Mouse (Mus musculus): ENCODE results near the gene Lpp. TPM values are rescaled to one million over a fixed set of nuclear protein-coding genes. Genes with fewer than 3 reads are reported as not detected.

Gene Lpp
- polyA plus RNA-seq, 1 experiment from 2014 or later: 12.2 TPM

DNA sequence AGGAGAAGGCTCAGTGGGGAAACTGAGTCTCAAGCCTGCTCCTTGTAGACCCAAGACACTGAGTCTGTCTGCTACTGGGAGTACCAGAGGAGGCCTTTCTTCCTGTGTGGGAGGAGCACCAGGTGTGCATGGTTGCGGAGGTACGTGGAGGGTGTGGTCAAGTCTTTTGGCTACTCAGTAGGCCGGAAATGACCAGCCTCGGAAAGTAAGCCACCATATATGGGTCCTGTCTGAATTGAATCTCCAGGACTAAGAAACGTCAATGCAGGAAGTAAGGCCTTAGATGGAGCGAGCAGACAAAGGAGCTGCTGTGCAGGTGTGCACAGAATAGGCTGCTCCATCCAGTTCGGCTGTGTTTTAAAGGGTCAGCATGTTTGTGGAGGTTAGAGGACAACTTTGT lies 3.2 kb downstream of the Lpp start:
- Histone ChIP-seq H3K4me2 (ENCODE audit: low read length) (no peak overlapping the region), H3K9me3 (ENCODE audit: control insufficient read depth, low read length) (no peaks in the 10 kb centered on the region), H3K4me1 (replicated peaks; ENCODE audit: control insufficient read depth, insufficient read depth, low read length) (peaks cover 17% of the 10 kb centered on the region), H3K9ac (replicated peaks; ENCODE audit: low read depth, low read length) (no peak overlapping the region), H3K4me3 (replicated peaks; ENCODE audit: low read length) (no peak overlapping the region), H3K27ac (ENCODE audit: low read length) (no peak overlapping the region), H3K36me3 (ENCODE audit: control insufficient read depth, insufficient read depth) (no peaks in the 10 kb centered on the region), H3K27me3 (replicated peaks; ENCODE audit: control insufficient read depth, insufficient read depth, low read length) (no peaks in the 10 kb centered on the region)
- no peak for ATAC-seq
- 94% methylated on average over 7 of the region's 7 CpGs for WGBS

DNA sequence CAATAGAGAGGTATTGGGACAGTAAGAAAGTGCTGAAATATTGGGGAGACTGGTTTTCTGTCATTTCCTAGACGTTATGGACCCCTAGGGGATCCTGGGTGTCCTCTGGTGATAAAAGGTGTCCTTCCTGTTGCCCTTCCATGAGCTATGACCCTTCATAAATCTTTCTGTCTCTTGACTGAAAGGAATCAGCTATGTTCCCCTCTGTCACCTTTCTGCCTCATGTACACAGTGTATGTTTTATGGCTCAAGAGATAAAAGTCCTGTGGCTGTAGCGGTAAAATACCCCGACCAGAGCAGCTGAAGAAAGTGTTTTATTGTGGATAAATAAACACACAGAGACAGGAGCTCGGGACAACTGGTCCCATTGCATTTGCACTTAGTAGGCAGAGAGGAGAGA lies 5.2 kb downstream of the Lpp start:
- Histone ChIP-seq H3K4me3 (replicated peaks; ENCODE audit: low read length) (no peak overlapping the region), H3K9ac (replicated peaks; ENCODE audit: low read depth, low read length) (no peak overlapping the region), H3K27ac (ENCODE audit: low read length) (no peak overlapping the region), H3K27me3 (replicated peaks; ENCODE audit: control insufficient read depth, insufficient read depth, low read length) (no peaks in the 10 kb centered on the region), H3K4me2 (ENCODE audit: low read length) (no peak overlapping the region), H3K9me3 (ENCODE audit: control insufficient read depth, low read length) (no peaks in the 10 kb centered on the region), H3K4me1 (replicated peaks; ENCODE audit: control insufficient read depth, insufficient read depth, low read length) (peaks cover 14% of the 10 kb centered on the region), H3K36me3 (ENCODE audit: control insufficient read depth, insufficient read depth) (no peaks in the 10 kb centered on the region)
- no peak for ATAC-seq
- 82% methylated on average over 4 of the region's 4 CpGs for WGBS

DNA sequence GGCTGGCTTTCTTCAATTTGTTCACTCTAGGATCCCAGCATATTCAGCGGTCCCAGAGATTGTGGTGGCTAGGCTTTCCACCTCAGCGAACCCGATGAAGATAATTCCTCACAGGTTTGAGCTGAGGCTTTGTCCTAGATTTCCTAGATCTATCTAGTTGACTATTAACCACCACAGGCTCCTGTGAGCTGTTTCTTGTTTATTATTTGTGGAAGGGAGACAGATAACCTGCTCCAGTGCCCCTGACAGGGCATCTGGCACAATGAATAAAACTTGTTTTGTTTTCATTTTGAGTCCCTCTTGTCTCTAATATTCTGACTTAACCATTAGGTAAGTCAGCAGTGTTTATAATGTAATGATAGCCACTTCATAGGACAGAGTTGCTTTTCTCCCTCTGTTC lies 5.6 kb downstream of the Lpp start:
- no peaks in the 10 kb centered on the region for H3K27me3 ChIP-seq (replicated peaks; ENCODE audit: control insufficient read depth, insufficient read depth, low read length)
- H3K4me3 ChIP-seq (replicated peaks; ENCODE audit: low read length): no peak overlapping the region
- H3K4me1 ChIP-seq (replicated peaks; ENCODE audit: control insufficient read depth, insufficient read depth, low read length): peaks cover 13% of the 10 kb centered on the region
- no peak overlapping the region for H3K9ac ChIP-seq (replicated peaks; ENCODE audit: low read depth, low read length)
- no peaks in the 10 kb centered on the region for H3K9me3 ChIP-seq (ENCODE audit: control insufficient read depth, low read length)
- WGBS: 89% methylated on average over 3 of the region's 3 CpGs
- no peak overlapping the region for H3K27ac ChIP-seq (ENCODE audit: low read length)
- no peak overlapping the region for H3K4me2 ChIP-seq (ENCODE audit: low read length)
- no peak for ATAC-seq
- H3K36me3 ChIP-seq (ENCODE audit: control insufficient read depth, insufficient read depth): no peaks in the 10 kb centered on the region

DNA sequence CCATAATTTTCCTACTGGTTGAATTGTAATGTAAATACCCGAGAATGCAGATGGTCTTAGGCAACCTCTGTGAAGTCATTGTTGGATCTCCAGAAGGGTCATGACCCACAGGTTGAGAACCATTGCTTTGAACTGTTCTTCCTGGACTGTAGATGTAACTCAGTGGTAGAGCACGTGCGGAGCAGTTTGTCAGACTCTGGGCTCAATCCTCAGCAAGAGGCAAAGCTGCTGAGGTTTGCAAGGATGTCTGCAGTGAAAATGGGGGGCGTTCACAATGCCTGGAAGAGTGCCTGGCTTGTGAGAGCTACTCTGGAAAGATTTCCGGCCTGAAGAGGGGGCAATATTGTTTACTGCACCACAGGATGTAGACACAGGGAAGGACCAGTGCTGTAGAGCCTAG lies 6.2 kb downstream of the Lpp start:
- no peaks in the 10 kb centered on the region for H3K36me3 ChIP-seq (ENCODE audit: control insufficient read depth, insufficient read depth)
- H3K9ac ChIP-seq (replicated peaks; ENCODE audit: low read depth, low read length): no peak overlapping the region
- no peaks in the 10 kb centered on the region for H3K27me3 ChIP-seq (replicated peaks; ENCODE audit: control insufficient read depth, insufficient read depth, low read length)
- no peaks in the 10 kb centered on the region for H3K9me3 ChIP-seq (ENCODE audit: control insufficient read depth, low read length)
- no peak for ATAC-seq
- H3K4me3 ChIP-seq (replicated peaks; ENCODE audit: low read length): no peak overlapping the region
- H3K27ac ChIP-seq (ENCODE audit: low read length): no peak overlapping the region
- WGBS: 77% methylated on average over 5 of the region's 5 CpGs
- peaks cover 7% of the 10 kb centered on the region for H3K4me1 ChIP-seq (replicated peaks; ENCODE audit: control insufficient read depth, insufficient read depth, low read length)
- H3K4me2 ChIP-seq (ENCODE audit: low read length): no peak overlapping the region

DNA sequence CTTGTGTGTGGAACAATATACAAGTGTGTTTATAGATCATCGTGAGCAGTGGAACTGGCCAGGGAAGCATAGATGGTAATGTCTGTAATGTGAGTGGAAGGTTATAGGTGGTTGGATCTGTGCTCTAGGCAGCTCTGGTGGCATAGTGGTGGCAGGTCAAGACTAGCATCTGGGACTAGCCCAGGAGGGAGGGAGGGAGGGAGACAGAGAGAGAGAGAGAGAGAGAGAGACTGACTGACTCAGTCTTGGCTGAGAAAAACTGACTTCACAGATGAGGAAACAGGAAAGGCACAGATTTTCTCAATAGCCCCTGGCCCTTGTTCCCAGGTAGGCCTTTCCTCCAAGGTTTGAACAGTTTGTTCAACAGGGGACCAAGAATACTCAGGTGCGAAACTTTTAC lies 7.5 kb downstream of the Lpp start:
- ATAC-seq: no peak
- Histone ChIP-seq H3K4me3 (replicated peaks; ENCODE audit: low read length) (no peak overlapping the region), H3K9ac (replicated peaks; ENCODE audit: low read depth, low read length) (no peak overlapping the region), H3K27me3 (replicated peaks; ENCODE audit: control insufficient read depth, insufficient read depth, low read length) (no peaks in the 10 kb centered on the region), H3K36me3 (ENCODE audit: control insufficient read depth, insufficient read depth) (no peaks in the 10 kb centered on the region), H3K9me3 (ENCODE audit: control insufficient read depth, low read length) (no peaks in the 10 kb centered on the region), H3K4me2 (ENCODE audit: low read length) (no peak overlapping the region), H3K4me1 (replicated peaks; ENCODE audit: control insufficient read depth, insufficient read depth, low read length) (no peaks in the 10 kb centered on the region), H3K27ac (ENCODE audit: low read length) (no peak overlapping the region)
- 88% methylated on average over 2 of the region's 2 CpGs for WGBS

DNA sequence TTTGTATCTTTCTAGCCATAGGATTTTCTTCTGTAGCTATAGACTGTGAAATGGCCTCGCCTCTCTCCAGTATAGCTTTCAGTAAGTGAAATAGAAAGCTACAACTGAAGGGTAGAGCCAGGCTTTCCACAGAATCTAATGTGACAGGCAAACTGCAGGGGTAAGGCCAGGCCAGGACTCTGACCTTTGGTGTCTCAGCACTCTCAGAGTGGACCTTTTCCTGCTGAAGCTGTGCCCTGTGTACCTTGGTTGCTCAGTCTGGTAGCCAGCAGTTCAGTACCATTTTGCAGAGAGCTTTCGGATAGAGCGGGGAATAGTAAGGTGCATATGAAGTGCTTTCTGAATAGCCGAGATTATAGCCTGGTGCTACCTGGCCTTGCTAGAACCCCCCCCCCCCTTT lies 9.5 kb downstream of the Lpp start:
- H3K36me3 ChIP-seq (ENCODE audit: control insufficient read depth, insufficient read depth): no peaks in the 10 kb centered on the region
- H3K4me2 ChIP-seq (ENCODE audit: low read length): no peak overlapping the region
- H3K9me3 ChIP-seq (ENCODE audit: control insufficient read depth, low read length): 0 out of 2 replicates have a peak, but pooled peaks cover 2% of the 10 kb centered on the region
- no peak overlapping the region for H3K4me3 ChIP-seq (replicated peaks; ENCODE audit: low read length)
- H3K9ac ChIP-seq (replicated peaks; ENCODE audit: low read depth, low read length): no peak overlapping the region
- WGBS: 95% methylated on average over 4 of the region's 4 CpGs
- no peaks in the 10 kb centered on the region for H3K4me1 ChIP-seq (replicated peaks; ENCODE audit: control insufficient read depth, insufficient read depth, low read length)
- H3K27ac ChIP-seq (ENCODE audit: low read length): no peak overlapping the region
- H3K27me3 ChIP-seq (replicated peaks; ENCODE audit: control insufficient read depth, insufficient read depth, low read length): no peaks in the 10 kb centered on the region
- ATAC-seq: no peak

DNA sequence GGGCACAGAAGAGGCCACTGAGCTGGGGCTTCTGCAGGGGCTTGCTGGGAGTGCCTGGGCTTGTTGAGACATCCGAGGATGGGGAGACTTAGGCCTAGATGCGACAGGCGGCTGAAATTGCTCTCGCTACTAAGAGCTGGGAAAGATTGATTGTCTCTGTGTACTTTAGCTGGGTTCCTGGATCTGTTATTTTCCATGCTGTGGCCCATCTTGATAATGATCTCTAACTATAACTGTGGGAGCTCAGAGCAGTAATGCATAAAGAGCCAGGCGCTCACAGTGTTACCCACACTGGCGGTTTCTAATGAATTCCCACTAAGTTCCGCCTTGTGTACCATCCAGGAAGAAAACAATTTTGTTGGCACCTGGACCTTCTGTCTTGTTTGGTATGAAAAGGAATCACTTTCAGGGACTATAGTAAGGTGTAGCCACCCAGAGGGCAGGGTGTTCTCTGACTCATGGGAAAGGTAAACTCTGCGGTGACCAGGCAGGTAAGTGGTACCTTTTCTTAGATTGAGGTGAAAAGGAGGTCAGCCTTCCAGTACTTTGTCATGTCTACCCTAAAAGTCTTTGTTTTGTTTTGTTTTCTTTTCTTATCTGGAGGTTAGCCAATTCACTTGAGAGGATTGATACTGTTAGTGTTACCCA lies 10.6 kb downstream of the Lpp start:
- H3K27me3 ChIP-seq (replicated peaks; ENCODE audit: control insufficient read depth, insufficient read depth, low read length): no peaks in the 10 kb centered on the region
- no peak overlapping the region for H3K4me3 ChIP-seq (replicated peaks; ENCODE audit: low read length)
- no peak overlapping the region for H3K9ac ChIP-seq (replicated peaks; ENCODE audit: low read depth, low read length)
- H3K9me3 ChIP-seq (ENCODE audit: control insufficient read depth, low read length): 0 out of 2 replicates have a peak, but pooled peaks cover 2% of the 10 kb centered on the region
- no peaks in the 10 kb centered on the region for H3K4me1 ChIP-seq (replicated peaks; ENCODE audit: control insufficient read depth, insufficient read depth, low read length)
- no peaks in the 10 kb centered on the region for H3K36me3 ChIP-seq (ENCODE audit: control insufficient read depth, insufficient read depth)
- H3K4me2 ChIP-seq (ENCODE audit: low read length): no peak overlapping the region
- H3K27ac ChIP-seq (ENCODE audit: low read length): no peak overlapping the region
- no peak for ATAC-seq
- 94% methylated on average over 8 of the region's 8 CpGs for WGBS

DNA sequence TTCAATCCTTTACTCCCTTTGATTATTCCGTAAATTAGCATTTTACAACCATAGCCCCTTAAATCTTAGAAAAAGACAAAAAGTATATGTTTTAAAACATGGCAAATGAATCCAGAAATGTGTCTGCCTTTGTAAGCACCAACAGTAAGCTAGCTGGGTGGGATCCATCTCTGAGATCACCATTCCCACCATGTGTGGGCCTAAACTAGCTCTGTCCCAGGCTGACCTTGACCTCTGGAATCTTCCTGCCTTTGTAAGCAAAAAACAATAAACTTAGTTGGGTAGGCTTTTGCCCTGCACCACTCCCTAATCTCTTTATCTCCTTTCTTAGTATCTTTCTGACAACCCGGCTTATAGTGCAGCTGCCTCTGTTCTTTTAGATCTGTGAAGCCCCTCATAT lies 13.2 kb downstream of the Lpp start:
- Histone ChIP-seq H3K4me2 (ENCODE audit: low read length) (no peak overlapping the region), H3K27ac (ENCODE audit: low read length) (no peak overlapping the region), H3K36me3 (ENCODE audit: control insufficient read depth, insufficient read depth) (no peaks in the 10 kb centered on the region), H3K9ac (replicated peaks; ENCODE audit: low read depth, low read length) (no peak overlapping the region), H3K4me1 (replicated peaks; ENCODE audit: control insufficient read depth, insufficient read depth, low read length) (no peaks in the 10 kb centered on the region), H3K9me3 (ENCODE audit: control insufficient read depth, low read length) (0 out of 2 replicates have a peak, but pooled peaks cover 2% of the 10 kb centered on the region), H3K27me3 (replicated peaks; ENCODE audit: control insufficient read depth, insufficient read depth, low read length) (no peaks in the 10 kb centered on the region), H3K4me3 (replicated peaks; ENCODE audit: low read length) (no peak overlapping the region)
- ATAC-seq: no peak
- WGBS: 96% methylated on average over 2 of the region's 2 CpGs

DNA sequence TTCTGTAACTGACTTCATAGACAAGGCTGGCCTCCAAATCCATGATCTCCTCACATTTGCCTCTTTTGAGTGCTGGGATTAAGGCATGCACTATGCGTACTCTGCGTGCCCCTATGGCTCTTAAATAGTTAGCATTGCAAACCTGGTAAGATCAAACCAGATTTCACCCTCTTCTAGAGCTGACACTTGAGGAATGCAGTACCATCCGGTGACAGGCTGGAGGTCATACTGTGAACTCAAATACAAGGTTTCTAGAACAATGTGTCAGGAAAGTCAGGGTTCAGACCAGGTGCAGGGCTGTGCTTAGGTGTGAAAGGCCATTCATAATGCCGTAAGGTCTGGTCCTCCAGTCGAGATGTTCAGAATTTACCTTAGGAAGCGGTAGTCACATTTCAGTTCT lies 18.0 kb downstream of the Lpp start:
- H3K9ac ChIP-seq (replicated peaks; ENCODE audit: low read depth, low read length): no peak overlapping the region
- H3K27ac ChIP-seq (ENCODE audit: low read length): no peak overlapping the region
- ATAC-seq: no peak
- H3K9me3 ChIP-seq (ENCODE audit: control insufficient read depth, low read length): 0 out of 2 replicates have a peak, but pooled peaks cover 2% of the 10 kb centered on the region
- H3K4me2 ChIP-seq (ENCODE audit: low read length): no peak overlapping the region
- H3K27me3 ChIP-seq (replicated peaks; ENCODE audit: control insufficient read depth, insufficient read depth, low read length): no peaks in the 10 kb centered on the region
- no peak overlapping the region for H3K4me3 ChIP-seq (replicated peaks; ENCODE audit: low read length)
- H3K4me1 ChIP-seq (replicated peaks; ENCODE audit: control insufficient read depth, insufficient read depth, low read length): no peaks in the 10 kb centered on the region
- WGBS: 93% methylated on average over 6 of the region's 6 CpGs
- no peaks in the 10 kb centered on the region for H3K36me3 ChIP-seq (ENCODE audit: control insufficient read depth, insufficient read depth)

DNA sequence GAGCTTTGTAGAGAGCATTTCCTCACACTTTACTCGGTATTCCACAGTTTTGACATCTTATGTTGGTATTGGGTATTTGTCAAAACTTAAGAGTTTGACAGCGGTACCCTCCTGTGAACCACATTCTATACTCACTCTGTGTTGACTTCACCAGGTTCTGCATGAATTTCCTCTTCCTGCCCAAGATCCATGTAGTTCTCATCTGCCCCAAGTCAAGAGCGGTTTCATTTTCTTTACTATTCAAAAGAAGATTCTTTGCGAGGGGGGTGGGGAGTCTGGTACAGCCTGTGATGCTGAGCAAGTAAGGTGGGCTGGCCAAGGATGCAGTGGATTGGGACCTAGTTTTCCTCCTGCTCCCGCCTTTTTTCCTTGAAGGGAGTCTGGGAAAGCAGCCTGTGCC lies 18.9 kb downstream of the Lpp start:
- Histone ChIP-seq H3K4me1 (replicated peaks; ENCODE audit: control insufficient read depth, insufficient read depth, low read length) (no peaks in the 10 kb centered on the region), H3K4me2 (ENCODE audit: low read length) (no peak overlapping the region), H3K27ac (ENCODE audit: low read length) (no peak overlapping the region), H3K4me3 (replicated peaks; ENCODE audit: low read length) (no peak overlapping the region), H3K27me3 (replicated peaks; ENCODE audit: control insufficient read depth, insufficient read depth, low read length) (no peaks in the 10 kb centered on the region), H3K36me3 (ENCODE audit: control insufficient read depth, insufficient read depth) (no peaks in the 10 kb centered on the region), H3K9ac (replicated peaks; ENCODE audit: low read depth, low read length) (no peak overlapping the region), H3K9me3 (ENCODE audit: control insufficient read depth, low read length) (no peaks in the 10 kb centered on the region)
- WGBS: 88% methylated on average over 5 of the region's 5 CpGs
- ATAC-seq: no peak
